Mouse (Mus musculus) neutrophil, adult 5-6 weeks (primary cell): Measurements from ENCODE around the gene R3hdm4. TPM values are rescaled to one million over a fixed set of nuclear protein-coding genes. Genes with fewer than 3 reads are reported as not detected.
"Not testable (repeated sequence)": the region's sequence is repeated elsewhere in the genome, so short reads cannot be mapped to it uniquely, and the experiment has no call there.

Experiments
- ATAC-seq: fragments of 151-379, 151-347 bp; 2 replicates; pipeline ENCODE4 v1.8.0; 2017; ENCODE audit warnings: mild to moderate bottlenecking, moderate TSS enrichment; ENCODE audit not compliant: insufficient number of reproducible peaks, poor library complexity, low FRiP score, severe bottlenecking; ENCODE audit errors: extremely low read depth
- total RNA-seq: library from RNA; stranded (forward); fragments of 200-1000 nt; gene quantifications from 2 replicates; pipeline ENCODE4 v1.2.3, GENCODE M21; 2017

Gene R3hdm4
- 147 and 149 TPM in 2 replicates for total RNA-seq

GRCm38 (mm10) chr10:79920958-79921535, at the start of gene R3hdm4:
TSS of gene R3hdm4 (minus strand) at chr10:79921208.
- ATAC-seq: no peak

GRCm38 (mm10) chr10:79970415-79971182, 49.6 kb upstream of the R3hdm4 start, which contains the start of gene Grin3b:
TSS of gene Grin3b (plus strand) at chr10:79970715.
- ATAC-seq: no peak

- ATAC-seq: no peak
Measured at GRCm38 (mm10) chr10:79969124-79969568, 48.1 kb upstream of the R3hdm4 start.

- ATAC-seq: no peak
Measured at GRCm38 (mm10) chr10:79968181-79968580, 47.2 kb upstream of the R3hdm4 start.

- ATAC-seq: no peak
Measured at GRCm38 (mm10) chr10:79966886-79967400, 45.9 kb upstream of the R3hdm4 start.

GRCm38 (mm10) chr10:79965325-79965724, 44.3 kb upstream of the R3hdm4 start:
- ATAC-seq: no peak

- ATAC-seq: no peak
Measured at GRCm38 (mm10) chr10:79964727-79965126, 43.7 kb upstream of the R3hdm4 start.

- no peak for ATAC-seq
Measured at GRCm38 (mm10) chr10:79960671-79961294, 39.8 kb upstream of the R3hdm4 start.

- ATAC-seq: peak; percentile 90
Measured at GRCm38 (mm10) chr10:79959847-79960601, 39.0 kb upstream of the R3hdm4 start, which contains the start of gene Wdr18. TSS of gene Wdr18 (plus strand) at chr10:79960152.

GRCm38 (mm10) chr10:79959412-79959811, 38.4 kb upstream of the R3hdm4 start:
- not testable (repeated sequence) for ATAC-seq

GRCm38 (mm10) chr10:79958140-79958816, 37.3 kb upstream of the R3hdm4 start:
- peak; percentile 71; the same call in 1 of the 2 replicates for ATAC-seq

GRCm38 (mm10) chr10:79956643-79957154, 35.7 kb upstream of the R3hdm4 start:
- ATAC-seq: no peak

GRCm38 (mm10) chr10:79955691-79956090, 34.7 kb upstream of the R3hdm4 start:
- no peak for ATAC-seq

GRCm38 (mm10) chr10:79953946-79954345, 32.9 kb upstream of the R3hdm4 start:
- no peak for ATAC-seq

- no peak for ATAC-seq
Measured at GRCm38 (mm10) chr10:79950661-79951060, 29.7 kb upstream of the R3hdm4 start.

- ATAC-seq: no peak
Measured at GRCm38 (mm10) chr10:79949873-79950272, 28.9 kb upstream of the R3hdm4 start.

- no peak for ATAC-seq
Measured at GRCm38 (mm10) chr10:79947502-79947901, 26.5 kb upstream of the R3hdm4 start.

- no peak for ATAC-seq
Measured at GRCm38 (mm10) chr10:79946752-79947322, 25.8 kb upstream of the R3hdm4 start.
